Mouse (Mus musculus) neural tube, embryonic 14.5 days (tissue): ENCODE measurements at regions not wholly inside any gene's neighbourhood (a gene's known extent, or its start where the extent isn't known, plus 50 kb on each side); places are given as distances from the start of the nearest gene placed in this dataset.

Experiments used
- ATAC-seq: fragments of 200-750 bp; cut with Nextera tagmentation; 2 replicates; pipeline ENCODE4 v1.8.0; 2017; ENCODE audit warnings: low read depth, mild to moderate bottlenecking, moderate TSS enrichment, moderate library complexity
- H3K27ac ChIP-seq: fragments of 300-500 bp; sonication (generic); 2 replicates; pipeline ENCODE4 v1.5.1; 2014; ENCODE audit warnings: low read depth, mild to moderate bottlenecking, control low read depth, low read length, moderate library complexity, mixed read lengths
- H3K27me3 ChIP-seq: fragments of 300-500 bp; sonication (generic); 2 replicates; pipeline ENCODE4 v1.6.1; 2014; ENCODE audit warnings: low read length; ENCODE audit not compliant: control insufficient read depth, insufficient read depth
- H3K36me3 ChIP-seq: fragments of 300-500 bp; sonication (generic); 2 replicates; pipeline ENCODE4 v1.6.1; 2014; ENCODE audit warnings: low read length, mixed read lengths; ENCODE audit not compliant: control insufficient read depth, insufficient read depth
- H3K4me1 ChIP-seq: fragments of 300-500 bp; sonication (generic); 2 replicates; pipeline ENCODE4 v1.6.1; 2014; ENCODE audit warnings: low read length; ENCODE audit not compliant: control insufficient read depth, insufficient read depth
- H3K4me2 ChIP-seq: fragments of 300-500 bp; sonication (generic); 2 replicates; pipeline ENCODE4 v1.6.1; 2014; ENCODE audit warnings: mild to moderate bottlenecking, low read depth, low read length, control low read depth
- H3K4me3 ChIP-seq: fragments of 300-500 bp; sonication (generic); 2 replicates; pipeline ENCODE4 v1.5.1; 2014; ENCODE audit warnings: low read depth, low read length, control low read depth, mixed read lengths
- H3K9ac ChIP-seq: fragments of 300-500 bp; sonication (generic); replicated peaks from 2 replicates; pipeline ENCODE4 v1.6.1; 2014; ENCODE audit warnings: low read depth, mild to moderate bottlenecking, control low read depth, low read length, mixed read lengths
- H3K9me3 ChIP-seq: fragments of 300-500 bp; sonication (generic); 2 replicates; pipeline ENCODE4 v1.6.1; 2016; ENCODE audit warnings: low read length; ENCODE audit not compliant: control insufficient read depth
- WGBS: fragments of 180-500 bp; shearing (Covaris S2); extraction: QIAGEN DNeasy Blood & Tissue Kit; methylation state at CpG from one replicate; pipeline ENCODE4 v1.1.7; 2014; 5-methylcytosine and 5-hydroxymethylcytosine counted together

DNA sequence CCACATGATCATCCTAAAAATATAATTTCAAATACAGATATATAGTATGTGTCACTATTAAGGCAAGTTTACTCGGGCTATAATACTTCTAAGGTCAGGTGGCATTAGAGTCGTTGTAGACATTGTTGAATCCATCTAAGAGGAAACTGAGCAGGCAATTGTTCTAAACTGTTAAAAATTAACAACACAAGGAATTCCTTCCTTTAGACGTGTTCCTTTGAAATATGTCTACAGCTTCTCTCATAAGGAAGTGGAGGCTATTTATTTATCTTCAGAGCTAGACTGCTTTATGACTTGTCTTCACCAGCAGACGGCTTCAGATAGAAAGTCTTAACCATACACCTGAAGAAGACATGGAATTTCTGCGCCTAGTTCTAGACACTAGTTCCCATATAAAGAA is 744.2 kb upstream of the Cited2 start:
- no peak for ATAC-seq
- H3K27me3 ChIP-seq: no peaks in the 10 kb centered on the region
- H3K9me3 ChIP-seq: no peaks in the 10 kb centered on the region
- no peak overlapping the region for H3K9ac ChIP-seq
- H3K4me2 ChIP-seq: no peak overlapping the region
- no peaks in the 10 kb centered on the region for H3K36me3 ChIP-seq
- H3K27ac ChIP-seq: no peak overlapping the region
- no peaks in the 10 kb centered on the region for H3K4me1 ChIP-seq
- WGBS: 84% methylated on average over 5 of the region's 5 CpGs
- no peak overlapping the region for H3K4me3 ChIP-seq

DNA sequence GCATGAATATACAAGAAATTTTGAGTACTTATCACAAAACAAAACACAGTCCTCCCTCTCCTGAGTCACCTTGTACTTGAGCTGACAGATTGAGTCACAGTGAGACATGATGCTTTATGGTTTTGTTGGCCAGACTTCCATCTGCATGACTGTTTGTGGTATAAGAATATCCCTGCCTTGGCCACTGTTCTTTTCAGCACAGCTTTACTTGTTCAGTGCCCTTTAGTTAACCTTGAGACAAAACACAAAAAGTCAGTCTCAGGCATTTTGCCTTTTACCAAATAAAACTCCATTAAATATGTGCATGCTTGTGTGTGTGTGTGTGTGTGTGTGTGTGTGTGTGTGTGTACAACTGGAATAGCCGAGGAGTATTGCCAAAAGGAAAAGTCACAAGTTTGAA is 732.8 kb upstream of the Cited2 start:
- WGBS: 60% methylated on average over 1 of the region's 1 CpGs
- no peak for ATAC-seq
- Histone ChIP-seq H3K9me3 (no peaks in the 10 kb centered on the region), H3K4me2 (no peak overlapping the region), H3K36me3 (no peaks in the 10 kb centered on the region), H3K9ac (no peak overlapping the region), H3K27me3 (no peaks in the 10 kb centered on the region), H3K4me1 (no peaks in the 10 kb centered on the region), H3K27ac (no peak overlapping the region), H3K4me3 (no peak overlapping the region)

DNA sequence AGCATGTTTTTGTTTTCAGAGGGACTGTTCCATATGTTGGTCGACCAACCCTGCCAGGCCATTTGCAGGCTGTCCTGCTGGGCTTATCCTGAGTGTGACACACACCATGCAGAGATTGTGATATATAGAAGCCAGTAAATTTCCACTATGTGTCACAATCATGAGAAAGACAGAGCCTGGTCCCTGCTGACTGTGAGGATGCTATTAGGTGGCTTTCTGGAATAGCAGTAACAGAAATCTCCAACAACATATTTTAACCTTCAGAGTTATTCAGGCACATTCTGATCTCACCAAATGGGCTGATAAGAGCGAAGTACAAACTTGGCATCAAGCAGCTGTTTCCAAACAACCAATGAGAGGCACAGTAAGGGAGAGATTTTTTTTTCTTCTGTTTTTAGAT is 729.2 kb upstream of the Cited2 start:
- H3K27me3 ChIP-seq: no peaks in the 10 kb centered on the region
- H3K9ac ChIP-seq: no peak overlapping the region
- WGBS: 45% methylated on average over 2 of the region's 2 CpGs
- H3K27ac ChIP-seq: no peak overlapping the region
- no peaks in the 10 kb centered on the region for H3K9me3 ChIP-seq
- H3K4me3 ChIP-seq: no peak overlapping the region
- no peaks in the 10 kb centered on the region for H3K36me3 ChIP-seq
- no peak for ATAC-seq
- H3K4me2 ChIP-seq: no peak overlapping the region
- no peaks in the 10 kb centered on the region for H3K4me1 ChIP-seq

DNA sequence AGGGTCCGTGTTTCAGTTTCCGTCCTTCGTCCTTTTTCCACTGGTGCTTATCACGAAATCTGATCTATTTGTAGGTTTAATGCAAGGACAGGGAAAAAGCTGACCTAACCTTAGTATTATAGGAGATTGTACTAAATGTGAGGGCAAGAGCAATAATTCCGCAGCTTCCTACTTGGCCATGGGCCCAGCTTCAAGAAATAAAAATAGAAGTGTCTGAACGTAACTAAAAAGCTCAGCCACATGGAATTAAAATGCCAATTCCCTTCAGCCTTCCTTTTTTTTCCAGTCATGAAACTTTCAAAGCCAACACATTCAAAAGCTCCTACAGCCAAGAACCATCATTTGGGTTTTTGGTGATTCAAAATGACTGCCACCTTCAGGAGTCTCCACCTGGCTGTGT is 728.5 kb upstream of the Cited2 start:
- no peak overlapping the region for H3K4me2 ChIP-seq
- no peak overlapping the region for H3K9ac ChIP-seq
- 76% methylated on average over 6 of the region's 6 CpGs for WGBS
- H3K4me1 ChIP-seq: no peaks in the 10 kb centered on the region
- H3K27me3 ChIP-seq: no peaks in the 10 kb centered on the region
- no peak for ATAC-seq
- no peaks in the 10 kb centered on the region for H3K9me3 ChIP-seq
- H3K4me3 ChIP-seq: no peak overlapping the region
- H3K36me3 ChIP-seq: no peaks in the 10 kb centered on the region
- H3K27ac ChIP-seq: no peak overlapping the region

DNA sequence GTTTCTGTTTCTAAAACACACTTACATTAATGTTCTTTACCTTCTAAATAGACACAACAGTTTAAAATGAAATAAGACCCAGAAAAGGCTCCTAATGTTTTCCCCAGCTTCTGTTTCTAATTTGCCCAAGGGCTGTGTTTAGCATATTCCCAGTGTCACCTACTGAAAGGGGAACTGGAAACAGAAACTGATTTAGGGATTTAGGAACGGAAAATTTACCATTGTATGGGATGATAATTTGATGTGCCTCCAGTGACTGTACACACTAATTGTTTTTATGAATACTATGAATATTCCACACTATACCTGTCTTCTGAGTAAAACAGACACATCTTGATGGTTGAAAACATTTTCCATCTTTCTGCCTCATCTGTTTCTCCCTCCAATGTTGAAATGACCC is 728.0 kb upstream of the Cited2 start:
- no peak for ATAC-seq
- 41% methylated on average over 1 of the region's 1 CpGs for WGBS
- Histone ChIP-seq H3K4me1 (no peaks in the 10 kb centered on the region), H3K36me3 (no peaks in the 10 kb centered on the region), H3K27me3 (no peaks in the 10 kb centered on the region), H3K27ac (no peak overlapping the region), H3K4me2 (no peak overlapping the region), H3K9me3 (no peaks in the 10 kb centered on the region), H3K4me3 (no peak overlapping the region), H3K9ac (no peak overlapping the region)

DNA sequence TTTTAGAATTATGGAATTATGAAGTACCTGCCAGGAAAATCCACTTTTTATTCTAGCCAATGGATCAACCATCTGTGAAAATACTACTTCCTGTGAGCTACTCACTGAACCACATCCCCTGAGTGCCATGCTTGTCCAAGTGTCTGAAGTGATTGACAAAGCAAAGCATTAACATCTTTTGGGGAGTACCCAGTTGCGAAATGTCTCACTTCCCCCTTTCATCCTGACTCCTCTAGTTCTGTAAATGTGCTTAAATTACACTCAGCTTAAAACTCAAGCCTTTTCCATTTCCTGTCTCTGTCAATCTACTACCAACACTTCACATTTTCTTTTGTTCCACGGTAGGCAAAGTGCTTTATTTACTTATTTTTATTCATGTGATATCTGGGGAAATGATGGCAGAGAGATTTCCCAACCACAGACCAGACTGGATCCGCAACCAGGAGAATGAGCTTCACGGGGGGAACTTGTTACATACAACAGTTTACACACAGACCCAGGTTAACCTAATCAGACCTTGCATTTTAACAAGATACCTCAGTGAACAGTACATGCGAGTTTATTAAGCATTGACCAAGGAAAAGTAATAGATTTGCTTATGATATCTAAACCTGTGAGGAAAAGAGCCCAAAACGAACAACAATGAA is 726.1 kb upstream of the Cited2 start:
- ATAC-seq: no peak
- H3K4me1 ChIP-seq: no peaks in the 10 kb centered on the region
- no peak overlapping the region for H3K9ac ChIP-seq
- WGBS: 91% methylated on average over 6 of the region's 6 CpGs
- no peak overlapping the region for H3K27ac ChIP-seq
- H3K4me2 ChIP-seq: no peak overlapping the region
- no peaks in the 10 kb centered on the region for H3K36me3 ChIP-seq
- no peak overlapping the region for H3K4me3 ChIP-seq
- H3K27me3 ChIP-seq: no peaks in the 10 kb centered on the region
- H3K9me3 ChIP-seq: no peaks in the 10 kb centered on the region

DNA sequence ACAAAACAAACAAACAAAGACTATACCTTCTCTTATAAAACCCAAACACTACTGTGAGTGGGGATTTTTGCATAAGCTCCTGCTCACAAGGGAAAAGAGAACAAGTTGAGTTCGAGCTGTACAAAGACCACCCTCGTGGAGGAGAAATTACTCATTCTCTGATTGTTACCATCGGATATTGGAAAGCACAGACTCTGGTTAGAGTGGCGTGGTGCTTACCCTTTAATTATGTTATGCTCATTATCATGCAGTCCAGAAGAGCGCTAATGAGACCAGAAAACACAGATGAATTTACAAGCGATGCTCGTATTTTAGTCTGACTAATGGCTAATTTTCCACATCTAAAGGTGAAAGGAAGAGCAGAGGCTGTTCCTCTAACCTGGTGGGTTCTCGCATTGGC is 721.7 kb upstream of the Cited2 start:
- Histone ChIP-seq H3K9me3 (no peaks in the 10 kb centered on the region), H3K4me1 (no peaks in the 10 kb centered on the region), H3K36me3 (no peaks in the 10 kb centered on the region), H3K27ac (no peak overlapping the region), H3K4me3 (no peak overlapping the region), H3K4me2 (no peak overlapping the region), H3K9ac (no peak overlapping the region), H3K27me3 (no peaks in the 10 kb centered on the region)
- ATAC-seq: no peak
- WGBS: 45% methylated on average over 8 of the region's 8 CpGs

DNA sequence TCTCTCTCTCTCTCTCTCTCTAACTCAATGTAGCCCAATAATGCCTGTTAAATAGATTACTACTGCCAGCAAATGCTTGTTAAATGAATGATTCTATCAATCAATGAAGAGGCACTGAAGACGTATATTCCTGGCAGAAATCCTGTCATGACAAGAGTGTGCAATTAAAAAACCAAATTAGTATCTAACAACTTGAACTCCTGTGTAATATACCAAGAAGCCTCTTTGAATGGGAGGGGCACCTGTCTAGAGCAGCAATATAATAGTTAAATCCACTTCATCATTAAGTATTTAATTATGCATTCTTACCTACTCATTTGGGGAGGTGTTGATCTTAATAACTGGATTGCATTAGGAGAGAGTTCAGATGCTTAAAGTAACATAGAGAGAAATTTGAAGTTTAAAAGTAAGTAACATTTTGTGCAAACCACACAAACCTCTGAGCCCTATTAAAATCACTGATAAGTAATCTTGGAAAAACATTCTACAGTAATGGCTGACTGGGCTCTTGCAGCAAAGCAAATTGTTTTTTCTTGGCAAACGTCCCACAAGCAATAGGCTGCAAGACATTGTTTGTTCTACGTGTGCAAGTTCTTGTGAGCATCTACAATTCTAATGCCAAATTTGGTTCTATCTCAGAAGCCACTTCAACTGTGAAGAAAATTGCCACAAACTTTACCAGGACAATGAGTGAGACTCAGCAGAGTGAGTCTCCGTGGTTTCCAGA is 719.7 kb upstream of the Cited2 start:
- H3K4me3 ChIP-seq: no peak overlapping the region
- WGBS: 47% methylated on average over 4 of the region's 4 CpGs
- ATAC-seq: no peak
- no peaks in the 10 kb centered on the region for H3K4me1 ChIP-seq
- no peaks in the 10 kb centered on the region for H3K27me3 ChIP-seq
- H3K4me2 ChIP-seq: no peak overlapping the region
- H3K9ac ChIP-seq: no peak overlapping the region
- no peak overlapping the region for H3K27ac ChIP-seq
- no peaks in the 10 kb centered on the region for H3K9me3 ChIP-seq
- H3K36me3 ChIP-seq: no peaks in the 10 kb centered on the region

DNA sequence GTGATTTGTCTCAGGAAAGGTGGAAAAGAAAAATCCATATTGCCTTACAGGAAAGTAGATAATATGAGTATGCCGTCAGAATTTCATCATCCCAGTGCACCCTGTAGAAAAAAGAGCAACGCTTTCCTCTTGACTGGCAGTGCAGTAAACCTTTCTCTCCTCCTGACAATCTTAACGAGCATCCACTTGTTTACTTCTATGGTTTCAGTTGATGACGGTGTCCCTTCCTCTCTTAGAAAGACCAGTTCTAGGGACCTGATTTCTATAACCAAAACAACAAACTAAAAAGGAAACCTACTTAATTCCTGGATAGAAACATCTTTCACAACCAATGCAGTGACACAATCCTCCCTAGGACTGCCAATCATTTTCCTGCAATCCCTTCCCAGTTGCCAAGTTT is 714.3 kb upstream of the Cited2 start:
- Histone ChIP-seq H3K27ac (no peak overlapping the region), H3K4me1 (no peaks in the 10 kb centered on the region), H3K9ac (no peak overlapping the region), H3K9me3 (no peaks in the 10 kb centered on the region), H3K36me3 (no peaks in the 10 kb centered on the region), H3K4me2 (no peak overlapping the region), H3K27me3 (no peaks in the 10 kb centered on the region), H3K4me3 (no peak overlapping the region)
- 73% methylated on average over 4 of the region's 4 CpGs for WGBS
- no peak for ATAC-seq
